Mouse (Mus musculus): ENCODE measurements at regions not wholly inside any gene's neighbourhood (a gene's known extent, or its start where the extent isn't known, plus 50 kb on each side); places are given as distances from the start of the nearest gene placed in this dataset.

DNA sequence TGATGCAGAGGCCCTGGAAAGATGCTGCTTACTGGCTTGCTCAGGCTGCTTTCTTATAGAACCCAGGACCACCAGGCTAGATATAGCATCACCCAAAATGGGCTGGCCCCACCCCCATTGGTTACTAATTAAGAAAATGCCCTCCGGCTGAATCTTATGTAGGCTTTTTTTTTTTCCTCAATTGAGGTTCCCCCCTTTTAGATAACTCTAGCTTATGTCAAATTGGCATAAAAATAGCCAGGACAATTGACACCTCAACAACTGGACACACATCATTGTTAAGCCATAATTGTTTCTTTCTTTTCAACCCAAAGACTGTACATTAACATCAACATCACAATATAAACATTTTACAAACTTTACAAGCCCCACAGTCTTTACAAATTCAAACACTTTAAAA lies 630.8 kb upstream of the Adam5 start:
- TF ChIP-seq MAX (IDR thresholded peaks at IDR 0.05; ENCODE audit: low read length): no peak
- no peak for TF ChIP-seq CTCF (conservative IDR thresholded peaks at IDR 0.05 in 1 of 2, IDR thresholded peaks at IDR 0.05 in 1 of 2; ENCODE audit: low read depth in 2 of 2, low read length in 2 of 2)
- no peak for TF ChIP-seq USF1 (IDR thresholded peaks at IDR 0.05; ENCODE audit: low read depth, low read length)
- TF ChIP-seq POLR2A (IDR thresholded peaks at IDR 0.05; ENCODE audit: low read depth, low read length): no peak
- no peak for TF ChIP-seq GABPA (IDR thresholded peaks at IDR 0.05; ENCODE audit: insufficient replicate concordance, low read depth, low read length)
- no peak for TF ChIP-seq E2F4 (IDR thresholded peaks at IDR 0.05; ENCODE audit: insufficient replicate concordance, low read depth, low read length)
- TF ChIP-seq ZMIZ1 (IDR thresholded peaks at IDR 0.05; ENCODE audit: low read depth, low read length): no peak
- no peak for TF ChIP-seq EP300 (IDR thresholded peaks at IDR 0.05; ENCODE audit: low read length)
- TF ChIP-seq TBP (conservative IDR thresholded peaks at IDR 0.05; ENCODE audit: low read depth, low read length): no peak
- no peak for TF ChIP-seq SIN3A (IDR thresholded peaks at IDR 0.05; ENCODE audit: low read length)
- TF ChIP-seq HCFC1 (IDR thresholded peaks at IDR 0.05; ENCODE audit: low read depth, low read length): no peak
- no peak for TF ChIP-seq CHD1 (IDR thresholded peaks at IDR 0.05; ENCODE audit: low read depth, low read length)
- TF ChIP-seq KAT2A (IDR thresholded peaks at IDR 0.05; ENCODE audit: insufficient replicate concordance, low read length): no peak
- no peak for TF ChIP-seq MAFK (IDR thresholded peaks at IDR 0.05; ENCODE audit: insufficient replicate concordance, low read length)
